Mouse (Mus musculus) myocyte (in vitro differentiated cells): ENCODE data around the gene Asb10. TPM values are rescaled to one million over a fixed set of nuclear protein-coding genes. Genes with fewer than 3 reads are reported as not detected.
A peak's percentile ranks its signal among the peaks of the same experiment; 100 is the strongest.

ENCODE experiments used
- H3K27me3 ChIP-seq: one replicate; pipeline ENCODE4 v1.6.1; 2011; ENCODE audit not compliant: control insufficient read depth, insufficient read depth, insufficient read length
- H3K36me3 ChIP-seq: one replicate; pipeline ENCODE4 v1.6.1; 2011; ENCODE audit not compliant: control insufficient read depth, insufficient read depth
- H3K4me2 ChIP-seq: one replicate; pipeline ENCODE4 v1.6.1; 2011; ENCODE audit warnings: low read depth, control low read depth
- H3K4me3 ChIP-seq: one replicate; pipeline ENCODE4 v1.5.1; 2011; ENCODE audit warnings: mild to moderate bottlenecking, control low read depth, moderate library complexity
- H3K79me2 ChIP-seq: one replicate; pipeline ENCODE4 v1.6.1; 2011; ENCODE audit not compliant: control insufficient read depth, insufficient read depth
- H3ac ChIP-seq: one replicate; pipeline ENCODE4 v1.6.1; 2011; ENCODE audit not compliant: control insufficient read depth, insufficient read length
- CEBPB ChIP-seq: IDR thresholded peaks from 2 replicates; pipeline ENCODE4 v1.6.1; 2011; ENCODE audit warnings: mild to moderate bottlenecking, moderate library complexity; ENCODE audit not compliant: poor library complexity, insufficient read depth, severe bottlenecking
- E2F4 ChIP-seq: IDR thresholded peaks from one replicate; pipeline ENCODE4 v1.6.1; 2011; ENCODE audit warnings: mild to moderate bottlenecking, control low read depth, moderate library complexity; ENCODE audit not compliant: insufficient read depth
- MAX ChIP-seq: IDR thresholded peaks from one replicate; pipeline ENCODE4 v1.6.1; 2011; ENCODE audit warnings: low read depth, mild to moderate bottlenecking, control low read depth
- MYOD1 ChIP-seq, 3 experiments: IDR thresholded peaks; one replicate each; pipeline ENCODE4 v1.6.1; 2011; ENCODE audit warnings: control low read depth in 2 of 3, low read depth in 2 of 3, mild to moderate bottlenecking in 2 of 3, moderate library complexity in 1 of 3; ENCODE audit not compliant: insufficient read length in 2 of 3, control insufficient read depth in 1 of 3
- MYOG ChIP-seq, 3 experiments: IDR thresholded peaks; one replicate each; pipeline ENCODE4 v1.6.1; 2011; ENCODE audit warnings: control low read depth in 2 of 3, low read depth in 2 of 3, mild to moderate bottlenecking in 2 of 3; ENCODE audit not compliant: insufficient read length in 2 of 3, control insufficient read depth in 1 of 3, insufficient read depth in 1 of 3
- POLR2A ChIP-seq: IDR thresholded peaks from one replicate; pipeline ENCODE4 v1.6.1; 2011; ENCODE audit warnings: low read depth, mild to moderate bottlenecking, control low read depth, moderate library complexity; ENCODE audit not compliant: insufficient read length
- POLR2AphosphoS2 ChIP-seq: IDR thresholded peaks from one replicate; pipeline ENCODE4 v1.6.1; 2011; ENCODE audit warnings: low read depth, control low read depth; ENCODE audit not compliant: insufficient read length
- REST ChIP-seq: IDR thresholded peaks from one replicate; pipeline ENCODE4 v1.6.1; 2011; ENCODE audit warnings: mild to moderate bottlenecking, control low read depth, moderate library complexity; ENCODE audit not compliant: insufficient read depth, insufficient read length
- SRF ChIP-seq: IDR thresholded peaks from one replicate; pipeline ENCODE4 v1.6.1; 2011; ENCODE audit warnings: low read depth; ENCODE audit not compliant: control insufficient read depth, insufficient read length
- TCF12 ChIP-seq: IDR thresholded peaks from one replicate; pipeline ENCODE4 v1.6.1; 2011; ENCODE audit warnings: mild to moderate bottlenecking, control low read depth; ENCODE audit not compliant: poor library complexity, insufficient read depth, severe bottlenecking
- TCF3 ChIP-seq: IDR thresholded peaks from one replicate; pipeline ENCODE4 v1.6.1; 2011; ENCODE audit warnings: low read depth, control low read depth; ENCODE audit not compliant: insufficient read length
- USF1 ChIP-seq: IDR thresholded peaks from one replicate; pipeline ENCODE4 v1.6.1; 2011; ENCODE audit warnings: low read depth, mild to moderate bottlenecking, control low read depth, moderate library complexity
- polyA plus RNA-seq: library from polyadenylated mRNA; unstranded; fragments of >200 nt; fragmentation: generic; extraction: Trizol; gene quantifications from one replicate; pipeline ENCODE4 v1.2.1, GENCODE M21; 2012; ENCODE audit warnings: missing spikeins

Gene Asb10
- polyA plus RNA-seq, 1 experiment = 0.77 TPM

GRCm38 (mm10) chr5:24542643-24543042, 1.9 kb upstream of the Asb10 start:
- Histone ChIP-seq H3K79me2 (no peaks in the 10 kb centered on the region), H3K4me2 (no peak overlapping the region), H3K27me3 (peaks cover 25% of the 10 kb centered on the region), H3K4me3 (no peak overlapping the region), H3ac (no peak overlapping the region), H3K36me3 (no peaks in the 10 kb centered on the region)
- no peak for TF ChIP-seq REST
- no peak for TF ChIP-seq TCF3
- no peak for TF ChIP-seq E2F4
- TF ChIP-seq POLR2AphosphoS2 = no peak
- TF ChIP-seq MYOD1 (IDR thresholded peaks at IDR 0.05; ENCODE audit: control insufficient read depth in 1 of 3, insufficient read length in 2 of 3, low read depth in 2 of 3) = no peak
- TF ChIP-seq SRF = no peak
- TF ChIP-seq POLR2A = no peak
- no peak for TF ChIP-seq MAX
- TF ChIP-seq CEBPB = no peak
- TF ChIP-seq TCF12 = no peak
- TF ChIP-seq USF1 = no peak
- no peak for TF ChIP-seq MYOG (IDR thresholded peaks at IDR 0.05; ENCODE audit: control insufficient read depth in 1 of 3, insufficient read depth in 1 of 3, insufficient read length in 2 of 3, low read depth in 2 of 3)

- H3K4me2 ChIP-seq = no peak overlapping the region
- peaks cover 38% of the 10 kb centered on the region for H3K27me3 ChIP-seq
- TF ChIP-seq USF1 (no peak), POLR2A (no peak), POLR2AphosphoS2 (no peak), MYOG (IDR thresholded peaks at IDR 0.05; ENCODE audit: control insufficient read depth in 1 of 3, insufficient read depth in 1 of 3, insufficient read length in 2 of 3, low read depth in 2 of 3) (no peak), TCF3 (no peak), MYOD1 (IDR thresholded peaks at IDR 0.05; ENCODE audit: control insufficient read depth in 1 of 3, insufficient read length in 2 of 3, low read depth in 2 of 3) (no peak), CEBPB (no peak), SRF (no peak), E2F4 (no peak)
- no peak overlapping the region for H3ac ChIP-seq
- H3K36me3 ChIP-seq = no peaks in the 10 kb centered on the region
- H3K79me2 ChIP-seq = no peaks in the 10 kb centered on the region
- H3K4me3 ChIP-seq = no peak overlapping the region
These were observed 379 bp upstream of the Asb10 start for GRCm38 (mm10) chr5:24541144-24541569.

GRCm38 (mm10) chr5:24539571-24540296, 1.0 kb downstream of the Asb10 start:
- TF ChIP-seq POLR2A (no peak), TCF12 (no peak), MYOG (IDR thresholded peaks at IDR 0.05; ENCODE audit: control insufficient read depth in 1 of 3, insufficient read depth in 1 of 3, insufficient read length in 2 of 3, low read depth in 2 of 3) (no peak), TCF3 (no peak), E2F4 (no peak), MAX (no peak), MYOD1 (IDR thresholded peaks at IDR 0.05; ENCODE audit: control insufficient read depth in 1 of 3, insufficient read length in 2 of 3, low read depth in 2 of 3) (no peak), POLR2AphosphoS2 (no peak), SRF (no peak), REST (no peak), CEBPB (no peak), USF1 (no peak)
- H3K4me3 ChIP-seq = no peak overlapping the region
- H3K36me3 ChIP-seq = no peaks in the 10 kb centered on the region
- no peaks in the 10 kb centered on the region for H3K79me2 ChIP-seq
- H3ac ChIP-seq = no peak overlapping the region
- H3K27me3 ChIP-seq = peaks cover 48% of the 10 kb centered on the region
- H3K4me2 ChIP-seq = no peak overlapping the region

- Histone ChIP-seq H3K36me3 (no peaks in the 10 kb centered on the region), H3K4me2 (no peak overlapping the region), H3ac (no peak overlapping the region), H3K27me3 (peaks cover 69% of the 10 kb centered on the region), H3K79me2 (no peaks in the 10 kb centered on the region), H3K4me3 (no peak overlapping the region)
- peak; percentile 76 to 97 (median 95) for TF ChIP-seq MYOG (IDR thresholded peaks at IDR 0.05; ENCODE audit: control insufficient read depth in 1 of 3, insufficient read depth in 1 of 3, insufficient read length in 2 of 3, low read depth in 2 of 3)
- TF ChIP-seq MYOD1 (IDR thresholded peaks at IDR 0.05; ENCODE audit: control insufficient read depth in 1 of 3, insufficient read length in 2 of 3, low read depth in 2 of 3) = peak in 2 of 3 experiments; percentile 85 to 98
- peak; percentile 94 for TF ChIP-seq TCF3
- TF ChIP-seq USF1 = no peak
These were observed 3.2 kb downstream of the Asb10 start for GRCm38 (mm10) chr5:24537618-24538017.

- Histone ChIP-seq H3ac (no peak overlapping the region), H3K4me3 (no peak overlapping the region), H3K36me3 (no peaks in the 10 kb centered on the region), H3K27me3 (peaks cover 80% of the 10 kb centered on the region), H3K4me2 (no peak overlapping the region), H3K79me2 (no peaks in the 10 kb centered on the region)
- TF ChIP-seq USF1 = no peak
- no peak for TF ChIP-seq MYOD1 (IDR thresholded peaks at IDR 0.05; ENCODE audit: control insufficient read depth in 1 of 3, insufficient read length in 2 of 3, low read depth in 2 of 3)
- TF ChIP-seq E2F4 = no peak
- no peak for TF ChIP-seq SRF
- TF ChIP-seq TCF3 = no peak
- TF ChIP-seq POLR2A = no peak
- no peak for TF ChIP-seq POLR2AphosphoS2
- TF ChIP-seq TCF12 = no peak
- TF ChIP-seq REST = no peak
- no peak for TF ChIP-seq MYOG (IDR thresholded peaks at IDR 0.05; ENCODE audit: control insufficient read depth in 1 of 3, insufficient read depth in 1 of 3, insufficient read length in 2 of 3, low read depth in 2 of 3)
- no peak for TF ChIP-seq CEBPB
- no peak for TF ChIP-seq MAX
These were observed 4.3 kb downstream of the Asb10 start for GRCm38 (mm10) chr5:24536511-24536910.
